Mouse (Mus musculus) olfactory bulb, adult 2 months (tissue): ENCODE measurements around the gene AW011738.

ENCODE experiments used
- CTCF ChIP-seq: fragments of 200-500 bp; IDR thresholded peaks from 2 replicates; pipeline ENCODE4 v1.5.1; 2012; ENCODE audit warnings: low read depth, mild to moderate bottlenecking, low read length, moderate library complexity; ENCODE audit not compliant: insufficient read depth
- POLR2A ChIP-seq: fragments of 200-500 bp; IDR thresholded peaks from 2 replicates; pipeline ENCODE4 v1.6.1; 2012; ENCODE audit warnings: mild to moderate bottlenecking, low read depth, low read length, moderate library complexity; ENCODE audit not compliant: insufficient read depth

DNA sequence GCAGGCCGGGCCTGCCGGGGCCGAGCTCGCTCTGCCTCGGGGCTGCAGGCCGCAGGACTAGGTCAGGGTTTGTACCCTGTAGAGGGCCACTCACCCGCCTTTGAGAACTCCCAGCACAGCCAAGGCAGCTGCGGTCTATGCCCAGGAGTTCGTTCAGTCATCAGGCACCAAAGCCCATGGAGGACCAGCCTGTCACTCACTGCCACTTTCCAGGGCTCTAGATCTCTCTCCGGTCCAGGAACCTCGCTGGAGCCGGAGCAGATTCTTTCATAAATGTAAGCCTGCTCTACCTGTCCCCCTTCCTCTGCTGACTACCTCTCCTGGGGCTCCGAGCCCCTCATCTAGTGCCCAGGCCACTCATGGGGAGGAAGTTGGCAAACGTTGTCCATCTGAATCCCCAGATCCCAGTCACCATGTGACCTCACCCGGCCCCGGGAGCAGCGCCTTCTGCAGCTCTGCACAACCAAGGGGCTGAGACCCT is 31.0 kb downstream of the AW011738 start:
- TF ChIP-seq POLR2A: no peak
- TF ChIP-seq CTCF: no peak
